Mouse (Mus musculus): ENCODE results near the gene Cldn34c1. TPM values are rescaled to one million over a fixed set of nuclear protein-coding genes. Genes with fewer than 3 reads are reported as not detected.
"Not testable (repeated sequence)": the region's sequence is repeated elsewhere in the genome, so short reads cannot be mapped to it uniquely, and the experiment has no call there.

Cldn34c1 gene
- polyA plus RNA-seq (2021): not detected

- ATAC-seq (no peak), DNase-seq (ENCODE audit: low read depth, low spot score) (no peak)
- CTCF ChIA-PET: no interaction called here
- POLR2A ChIA-PET: no interaction called here
- no peaks in the 10 kb centered on the region for H3K27me3 ChIP-seq
- no peak for TF ChIP-seq CTCF (IDR thresholded peaks at IDR 0.05)
- in situ Hi-C loops (cut with MboI; ENCODE audit: low pct_unique_long_range_greater_than_20kb): no loop called here
Observed at GRCm38 (mm10) chrX:123103291-123104260, at the start of gene Cldn34c1. Gene Cldn34c1 (plus strand): TSS chrX:123103495.

GRCm38 (mm10) chrX:123087441-123087840 lies 15.9 kb upstream of the Cldn34c1 start:
- no peak for TF ChIP-seq CTCF (IDR thresholded peaks at IDR 0.05)
- in situ Hi-C loops (cut with MboI; ENCODE audit: low pct_unique_long_range_greater_than_20kb): no loop called here
- H3K27me3 ChIP-seq: no peaks in the 10 kb centered on the region
- ChIA-PET CTCF (no interaction called here), POLR2A (no interaction called here)
- no peak for ATAC-seq
- no peak for DNase-seq (ENCODE audit: low read depth, low spot score)

GRCm38 (mm10) chrX:123102806-123103205 lies 489 bp upstream of the Cldn34c1 start:
- H3K27me3 ChIP-seq; ATAC-seq; POLR2A ChIA-PET; DNase-seq (ENCODE audit: low read depth, low spot score); CTCF ChIA-PET; in situ Hi-C loops (cut with MboI; ENCODE audit: low pct_unique_long_range_greater_than_20kb): not testable (repeated sequence)

- DNase-seq (ENCODE audit: low read depth, low spot score); POLR2A ChIA-PET; H3K27me3 ChIP-seq; CTCF ChIA-PET; in situ Hi-C loops (cut with MboI; ENCODE audit: low pct_unique_long_range_greater_than_20kb); ATAC-seq: not testable (repeated sequence)
Observed at GRCm38 (mm10) chrX:123104692-123105091, 1.4 kb downstream of the Cldn34c1 start.

GRCm38 (mm10) chrX:123222381-123222780 lies 119.1 kb downstream of the Cldn34c1 start, which contains the start of gene Srsx:
Gene Srsx (minus strand): TSS chrX:123222481.
- H3K27me3 ChIP-seq; in situ Hi-C loops (cut with MboI; ENCODE audit: low pct_unique_long_range_greater_than_20kb); ATAC-seq; DNase-seq (ENCODE audit: low read depth, low spot score); CTCF ChIA-PET; POLR2A ChIA-PET: not testable (repeated sequence)

Other genes with a start within 250 kb of the Cldn34c1 start
- gene Gm17521, start 73.8 kb upstream of the Cldn34c1 start, polyA plus RNA-seq (2021): not detected
- gene Srsx, start 119.0 kb downstream of the Cldn34c1 start, polyA plus RNA-seq (2021): not detected
- gene Gm17577, start 143.4 kb downstream of the Cldn34c1 start, polyA plus RNA-seq (2021): not detected

All from Patski (cell line).